Mouse (Mus musculus) hindbrain, postnatal 0 days (tissue): ENCODE data around the gene Cd101. TPM values are rescaled to one million over a fixed set of nuclear protein-coding genes. Genes with fewer than 3 reads are reported as not detected.

Experiments
- ATAC-seq: fragments of 200-750 bp; cut with Nextera tagmentation; 2 replicates; pipeline ENCODE4 v1.8.0; 2017; ENCODE audit warnings: mild to moderate bottlenecking, moderate TSS enrichment, moderate library complexity
- DNase-seq: peaks from one replicate; pipeline ENCODE4 v3.0.0-alpha.2; 2015; ENCODE audit warnings: low spot score
- H3K27ac ChIP-seq: fragments of 300-500 bp; sonication (generic); 2 replicates; pipeline ENCODE4 v1.5.1; 2014; ENCODE audit warnings: mild to moderate bottlenecking
- H3K27me3 ChIP-seq: fragments of 300-500 bp; sonication (generic); 2 replicates; pipeline ENCODE4 v1.6.1; 2014; ENCODE audit warnings: low read length, mixed read lengths; ENCODE audit not compliant: insufficient read depth
- H3K36me3 ChIP-seq: fragments of 300-500 bp; sonication (generic); 2 replicates; pipeline ENCODE4 v1.6.1; 2014; ENCODE audit warnings: low read length, mixed read lengths; ENCODE audit not compliant: insufficient read depth
- H3K4me1 ChIP-seq: fragments of 300-500 bp; sonication (generic); 2 replicates; pipeline ENCODE4 v1.6.1; 2014; ENCODE audit warnings: antibody characterized with exemption, low read length, mixed read lengths; ENCODE audit not compliant: insufficient read depth
- H3K4me2 ChIP-seq: fragments of 300-500 bp; sonication (generic); 2 replicates; pipeline ENCODE4 v1.6.1; 2014; ENCODE audit warnings: low read depth, mild to moderate bottlenecking, low read length, moderate library complexity, mixed read lengths
- H3K4me3 ChIP-seq: fragments of 300-500 bp; sonication (generic); 2 replicates; pipeline ENCODE4 v1.5.1; 2014; ENCODE audit warnings: low read length
- H3K9ac ChIP-seq: fragments of 300-500 bp; sonication (generic); replicated peaks from 2 replicates; pipeline ENCODE4 v1.6.1; 2014; ENCODE audit warnings: mild to moderate bottlenecking, low read length, moderate library complexity, mixed read lengths
- H3K9me3 ChIP-seq: fragments of 300-500 bp; sonication (generic); 2 replicates; pipeline ENCODE4 v1.6.1; 2016; ENCODE audit warnings: low read length, mixed read lengths
- CTCF ChIP-seq: IDR thresholded peaks from 2 replicates; pipeline ENCODE4 v1.5.1; 2016; ENCODE audit warnings: antibody characterized with exemption, control low read depth, low read depth
- WGBS: fragments of 180-500 bp; shearing (Covaris S2); extraction: QIAGEN DNeasy Blood & Tissue Kit; methylation state at CpG from one replicate; pipeline ENCODE4 v1.1.7; 2014; 5-methylcytosine and 5-hydroxymethylcytosine counted together
- polyA plus RNA-seq: library from polyadenylated mRNA; unstranded; fragments of >200 nt; fragmentation: Nextera tagmentation; extraction: Ambion mirVana; gene quantifications from 2 replicates; pipeline ENCODE4 v1.2.1, GENCODE M21; 2015
- total RNA-seq: library from RNA; depleted of rRNA; stranded (reverse); fragments of >200 nt; gene quantifications from 2 replicates; pipeline ENCODE4 v1.2.3, GENCODE M21; 2014

The Cd101 gene
- total and polyA plus RNA-seq, 2 experiments from 2014 or later, result 0.13 to 0.68 TPM

- no peak for TF ChIP-seq CTCF
Measured at GRCm38 (mm10) chr3:101011203-101011600, 18.2 kb downstream of the Cd101 start.

DNA sequence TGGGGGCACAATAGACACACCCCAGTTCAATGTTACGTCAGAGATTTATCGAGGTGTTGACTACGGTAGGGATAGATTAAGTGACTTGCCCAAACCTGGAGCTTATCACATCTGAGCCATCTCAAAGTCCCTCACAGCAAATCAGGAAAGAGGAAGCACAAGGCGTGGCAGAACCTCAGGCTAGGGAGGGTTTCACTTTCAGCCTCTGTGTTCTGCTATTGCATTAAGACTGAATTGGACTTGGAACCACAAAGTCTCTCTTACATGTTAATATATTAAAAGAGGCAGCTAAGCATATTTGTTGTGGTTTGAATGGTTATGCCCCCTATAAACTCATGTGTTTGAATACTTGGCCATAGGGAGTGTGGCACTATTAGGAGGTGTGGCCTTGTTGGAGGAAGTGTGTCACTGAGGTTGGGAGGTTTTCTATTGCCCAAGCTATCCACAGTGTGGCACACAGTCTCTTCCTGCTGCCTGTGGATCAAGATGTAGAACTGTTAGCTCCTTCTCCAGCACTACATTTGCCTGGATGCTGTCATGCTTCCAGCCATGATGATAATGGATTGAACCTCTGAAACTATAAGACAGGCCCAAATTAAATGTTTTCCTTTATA, 18.7 kb downstream of the Cd101 start:
- no peak overlapping the region for H3K4me3 ChIP-seq
- no peaks in the 10 kb centered on the region for H3K36me3 ChIP-seq
- peaks cover 9% of the 10 kb centered on the region; the same call in 1 of the 2 replicates for H3K4me1 ChIP-seq
- ATAC-seq, result no peak
- H3K27me3 ChIP-seq, result no peaks in the 10 kb centered on the region
- no peaks in the 10 kb centered on the region for H3K9me3 ChIP-seq
- WGBS, result 94% methylated on average over 4 of the region's 4 CpGs
- H3K9ac ChIP-seq, result no peak overlapping the region
- H3K27ac ChIP-seq, result no peak overlapping the region
- no peak overlapping the region for H3K4me2 ChIP-seq
- DNase-seq, result no peak
- no peak for TF ChIP-seq CTCF

More at GRCm38 (mm10) chr3:101011203-101011600, 18.2 kb downstream of the Cd101 start:
- 69% methylated on average over 5 of the region's 5 CpGs for WGBS
- no peaks in the 10 kb centered on the region for H3K27me3 ChIP-seq
- no peak overlapping the region for H3K27ac ChIP-seq
- no peak overlapping the region for H3K9ac ChIP-seq
- no peak overlapping the region for H3K4me3 ChIP-seq
- ATAC-seq (no peak), DNase-seq (no peak)
- H3K4me1 ChIP-seq, result peaks cover 9% of the 10 kb centered on the region; the same call in 1 of the 2 replicates
- H3K36me3 ChIP-seq, result no peaks in the 10 kb centered on the region
- H3K9me3 ChIP-seq, result no peaks in the 10 kb centered on the region
- H3K4me2 ChIP-seq, result no peak overlapping the region

DNA sequence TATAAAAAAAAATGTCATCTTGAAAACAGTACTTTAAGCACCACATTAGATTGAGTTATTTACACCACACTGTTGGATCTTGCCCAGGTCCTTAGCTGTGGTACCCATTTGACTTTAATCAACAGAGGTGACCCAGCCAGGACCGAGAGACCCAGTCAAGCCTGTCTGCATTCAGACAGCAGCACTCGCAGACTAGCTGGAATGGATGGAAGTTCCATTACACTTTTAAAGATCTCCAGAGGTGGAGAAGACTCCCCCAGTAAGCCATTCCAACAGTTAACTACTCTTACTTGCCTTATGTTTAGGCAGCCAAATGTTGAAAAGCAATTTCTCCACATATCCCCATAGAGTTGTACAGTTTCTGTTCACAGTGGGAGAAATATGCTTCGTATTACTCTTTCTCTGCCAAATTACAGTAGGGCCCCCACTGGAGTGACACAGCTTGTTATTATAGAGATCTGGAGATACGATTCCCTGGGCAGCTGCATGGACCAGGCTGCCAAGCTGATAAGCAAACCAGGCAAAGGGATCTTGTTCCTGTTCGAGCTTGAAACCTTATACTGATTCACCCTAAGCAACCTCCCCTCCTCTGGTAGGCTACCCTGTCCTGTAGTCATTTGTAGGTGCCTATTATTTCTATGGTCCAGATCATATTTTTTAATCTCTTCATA, 22.1 kb downstream of the Cd101 start:
- no peaks in the 10 kb centered on the region for H3K9me3 ChIP-seq
- ATAC-seq, result no peak
- H3K4me2 ChIP-seq, result no peak overlapping the region
- H3K4me1 ChIP-seq, result peaks cover 5% of the 10 kb centered on the region; the same call in 1 of the 2 replicates
- H3K27me3 ChIP-seq, result no peaks in the 10 kb centered on the region
- H3K27ac ChIP-seq, result no peak overlapping the region
- H3K9ac ChIP-seq, result no peak overlapping the region
- WGBS, result 67% methylated on average over 5 of the region's 5 CpGs
- no peak for DNase-seq
- no peak for TF ChIP-seq CTCF
- no peak overlapping the region for H3K4me3 ChIP-seq
- no peaks in the 10 kb centered on the region for H3K36me3 ChIP-seq

DNA sequence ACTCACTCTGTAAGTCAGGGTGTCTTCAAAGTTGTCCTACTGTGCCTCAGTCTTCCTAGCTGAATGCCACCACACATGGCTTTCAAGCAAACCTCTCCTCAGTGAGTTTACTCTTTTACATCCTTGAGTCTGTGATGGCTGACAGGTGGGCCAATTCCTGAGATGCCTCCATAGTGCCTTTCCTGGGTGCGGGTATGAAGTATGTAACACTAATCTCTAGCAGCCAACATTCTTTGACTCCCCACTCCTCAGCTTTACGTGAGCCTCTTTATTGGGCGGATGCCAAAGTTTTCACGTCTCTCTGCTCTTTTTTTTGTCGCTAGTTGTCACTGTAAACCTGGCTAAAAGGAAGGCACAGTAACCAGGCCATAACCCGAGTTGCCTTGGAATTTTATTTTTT, 24.0 kb downstream of the Cd101 start:
- H3K36me3 ChIP-seq, result no peaks in the 10 kb centered on the region
- H3K27me3 ChIP-seq, result no peaks in the 10 kb centered on the region
- H3K27ac ChIP-seq, result no peak overlapping the region
- no peak for TF ChIP-seq CTCF
- WGBS, result 74% methylated on average over 6 of the region's 6 CpGs
- H3K9ac ChIP-seq, result no peak overlapping the region
- ATAC-seq (no peak), DNase-seq (no peak)
- H3K9me3 ChIP-seq, result no peaks in the 10 kb centered on the region
- no peak overlapping the region for H3K4me3 ChIP-seq
- no peak overlapping the region for H3K4me2 ChIP-seq
- no peaks in the 10 kb centered on the region for H3K4me1 ChIP-seq

GRCm38 (mm10) chr3:101003575-101004356, 25.6 kb downstream of the Cd101 start:
- no peak overlapping the region for H3K4me2 ChIP-seq
- WGBS, result 91% methylated on average over 15 of the region's 15 CpGs
- H3K9me3 ChIP-seq, result no peaks in the 10 kb centered on the region
- no peaks in the 10 kb centered on the region for H3K27me3 ChIP-seq
- no peak overlapping the region for H3K9ac ChIP-seq
- ATAC-seq (no peak), DNase-seq (no peak)
- H3K36me3 ChIP-seq, result no peaks in the 10 kb centered on the region
- no peak overlapping the region for H3K4me3 ChIP-seq
- TF ChIP-seq CTCF, result no peak; the same call in 1 of the 2 replicates
- H3K27ac ChIP-seq, result no peak overlapping the region
- H3K4me1 ChIP-seq, result no peaks in the 10 kb centered on the region

DNA sequence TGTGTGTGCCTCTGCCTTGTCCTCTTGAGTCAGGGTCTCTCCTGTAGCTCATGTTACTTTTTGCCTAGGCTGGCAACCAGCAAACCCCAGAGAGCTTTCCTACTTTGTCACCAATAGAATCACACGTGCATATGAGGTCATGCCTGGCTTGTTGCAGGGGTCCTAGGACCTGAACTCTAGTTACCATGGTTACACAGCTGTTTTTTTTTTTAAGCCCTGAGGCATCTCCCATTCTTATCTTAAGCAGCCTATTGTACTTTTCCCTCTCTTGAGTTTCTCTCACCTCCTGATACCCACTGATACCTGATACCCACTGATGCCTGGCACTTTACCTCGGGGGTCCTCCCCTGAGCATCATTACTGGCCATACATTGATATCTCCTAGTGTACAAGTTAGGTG, 29.6 kb downstream of the Cd101 start:
- ATAC-seq (no peak), DNase-seq (no peak)
- H3K9me3 ChIP-seq, result no peaks in the 10 kb centered on the region
- H3K9ac ChIP-seq, result no peak overlapping the region
- no peak overlapping the region for H3K27ac ChIP-seq
- no peaks in the 10 kb centered on the region for H3K27me3 ChIP-seq
- TF ChIP-seq CTCF, result no peak
- no peak overlapping the region for H3K4me3 ChIP-seq
- H3K4me1 ChIP-seq, result no peaks in the 10 kb centered on the region
- no peak overlapping the region for H3K4me2 ChIP-seq
- 27% methylated on average over 2 of the region's 2 CpGs for WGBS
- H3K36me3 ChIP-seq, result no peaks in the 10 kb centered on the region
